Mouse (Mus musculus): Measurements from ENCODE around the gene Fam198b. TPM values are rescaled to one million over a fixed set of nuclear protein-coding genes. Genes with fewer than 3 reads are reported as not detected.

The Fam198b gene
- total RNA-seq (2021) = 1 to 10 TPM; 4.2 to 7.1 TPM
- long read RNA-seq, experiment 1 = 0 reads
- long read RNA-seq, experiment 2, full-length matches to known transcripts = 1 of 4 reads
- long read RNA-seq, experiment 2, partial matches to known transcripts = 0 of 4 reads
- long read RNA-seq, experiment 2, other reads (novel, unspliced or antisense) = 3 of 4 reads

GRCm38 (mm10) chr3:79884305-79884704 is at the start of gene Fam198b:
Fam198b (plus strand) TSS chr3:79884533.
- DNase-seq (ENCODE audit: low spot score in 2 of 2) = no peak

- no peak for DNase-seq (ENCODE audit: low spot score in 2 of 2)
These were observed 45.6 kb upstream of the Fam198b start for GRCm38 (mm10) chr3:79838751-79839150.

- DNase-seq (ENCODE audit: low spot score in 2 of 2) = no peak
These were observed 42.9 kb upstream of the Fam198b start for GRCm38 (mm10) chr3:79841475-79841874.

- no peak for DNase-seq (ENCODE audit: low spot score in 2 of 2)
These were observed 42.2 kb upstream of the Fam198b start for GRCm38 (mm10) chr3:79842165-79842564.

GRCm38 (mm10) chr3:79842616-79843016 is 41.7 kb upstream of the Fam198b start:
- DNase-seq (ENCODE audit: low spot score in 2 of 2) = peak; percentile 62 to 71

- DNase-seq (ENCODE audit: low spot score in 2 of 2) = no peak
These were observed 40.3 kb upstream of the Fam198b start for GRCm38 (mm10) chr3:79843999-79844398.

- no peak for DNase-seq (ENCODE audit: low spot score in 2 of 2)
These were observed 37.7 kb upstream of the Fam198b start for GRCm38 (mm10) chr3:79846633-79847032.

- no peak for DNase-seq (ENCODE audit: low spot score in 2 of 2)
These were observed 35.5 kb upstream of the Fam198b start for GRCm38 (mm10) chr3:79848841-79849240.

GRCm38 (mm10) chr3:79849621-79850020 is 34.7 kb upstream of the Fam198b start:
- DNase-seq (ENCODE audit: low spot score in 2 of 2) = no peak

GRCm38 (mm10) chr3:79850656-79851055 is 33.7 kb upstream of the Fam198b start:
- no peak for DNase-seq (ENCODE audit: low spot score in 2 of 2)

- no peak for DNase-seq (ENCODE audit: low spot score in 2 of 2)
These were observed 32.2 kb upstream of the Fam198b start for GRCm38 (mm10) chr3:79852108-79852507.

- peak in 1 of 2 experiments; percentile 12 for DNase-seq (ENCODE audit: low spot score in 2 of 2)
These were observed 31.6 kb upstream of the Fam198b start, which contains the start of gene Tmem144 for GRCm38 (mm10) chr3:79852654-79853166. Tmem144 (minus strand) TSS chr3:79852773.

- DNase-seq (ENCODE audit: low spot score in 2 of 2) = no peak
These were observed 26.6 kb upstream of the Fam198b start for GRCm38 (mm10) chr3:79857780-79858179.

- no peak for DNase-seq (ENCODE audit: low spot score in 2 of 2)
These were observed 26.1 kb upstream of the Fam198b start for GRCm38 (mm10) chr3:79858221-79858620.

- DNase-seq (ENCODE audit: low spot score in 2 of 2) = no peak
These were observed 19.5 kb upstream of the Fam198b start for GRCm38 (mm10) chr3:79864824-79865223.

- no peak for DNase-seq (ENCODE audit: low spot score in 2 of 2)
These were observed 18.2 kb upstream of the Fam198b start for GRCm38 (mm10) chr3:79866089-79866488.

- no peak for DNase-seq (ENCODE audit: low spot score in 2 of 2)
These were observed 17.8 kb upstream of the Fam198b start for GRCm38 (mm10) chr3:79866526-79866925.

- DNase-seq (ENCODE audit: low spot score in 2 of 2) = no peak
These were observed 17.1 kb upstream of the Fam198b start for GRCm38 (mm10) chr3:79867121-79867709.

GRCm38 (mm10) chr3:79875471-79875870 is 8.9 kb upstream of the Fam198b start:
- DNase-seq (ENCODE audit: low spot score in 2 of 2) = no peak

GRCm38 (mm10) chr3:79878350-79878749 is 6.0 kb upstream of the Fam198b start:
- no peak for DNase-seq (ENCODE audit: low spot score in 2 of 2)

- DNase-seq (ENCODE audit: low spot score in 2 of 2) = no peak
These were observed 5.1 kb upstream of the Fam198b start for GRCm38 (mm10) chr3:79879246-79879645.

- DNase-seq (ENCODE audit: low spot score in 2 of 2) = no peak
These were observed 2.7 kb upstream of the Fam198b start for GRCm38 (mm10) chr3:79881645-79882044.

GRCm38 (mm10) chr3:79883092-79883491 is 1.2 kb upstream of the Fam198b start:
- DNase-seq (ENCODE audit: low spot score in 2 of 2) = peak; percentile 73 to 81
